Mouse (Mus musculus): ENCODE measurements at regions not wholly inside any gene's neighbourhood (a gene's known extent, or its start where the extent isn't known, plus 50 kb on each side); places are given as distances from the start of the nearest gene placed in this dataset.

DNA sequence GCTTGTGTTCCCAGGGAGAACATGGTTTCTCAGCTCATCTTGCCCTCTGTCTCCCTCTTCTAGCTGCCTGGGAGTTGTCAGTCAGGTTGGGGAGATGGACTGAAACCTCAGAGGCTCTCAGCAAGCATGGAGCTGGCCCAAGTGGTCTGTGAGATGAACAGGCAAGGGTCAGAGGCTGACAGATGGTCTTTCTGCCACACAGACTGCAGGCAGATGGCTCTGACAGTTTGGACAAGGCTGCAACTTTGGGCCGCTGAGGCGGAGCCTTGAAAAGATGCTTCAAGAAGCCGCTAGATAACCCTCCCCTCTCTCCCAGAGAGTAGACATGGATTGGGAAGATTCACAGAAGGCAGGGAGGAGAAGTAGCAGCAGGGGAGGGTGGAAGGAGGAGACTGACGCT lies 252.7 kb upstream of the Rora start:
- TF ChIP-seq CTCF (IDR thresholded peaks at IDR 0.05) (no peak), POLR2A (IDR thresholded peaks at IDR 0.05; ENCODE audit: insufficient read depth, low read depth, low read length) (no peak)
